ENCODE assay signal across 9 mouse cellular contexts in the genomic region with DNA sequence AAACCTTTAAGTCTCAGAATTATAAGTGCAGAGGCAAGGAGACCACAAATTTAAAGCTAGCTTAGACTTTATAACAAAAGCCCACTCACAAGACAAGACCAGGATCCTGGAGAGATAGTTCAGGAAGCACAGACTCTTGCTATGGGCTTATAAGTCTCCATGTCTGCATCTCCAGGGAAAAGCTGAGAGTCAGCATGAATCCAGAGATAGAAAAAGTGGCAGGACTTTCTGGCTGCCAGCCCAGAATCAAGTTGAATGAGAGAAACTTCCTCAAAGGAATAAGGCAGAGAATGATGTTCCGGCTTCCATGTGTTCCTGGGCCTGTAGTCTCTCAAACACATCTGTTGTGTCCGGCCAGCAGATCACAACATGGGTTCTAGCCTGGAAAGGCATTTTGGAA.
DNase-seq lines count a peak whose midpoint lies in the region; ATAC-seq and TF ChIP-seq lines count a peak whose summit lies in the region.
"Had no signal": no experiment of that assay in that cellular context is flagged by ENCODE, and none has a peak within 500 bp of the region (broad histone marks: within the 10 kb centered on the region; RNA-seq: fewer than 3 reads in every experiment).

No protein-coding gene starts in this region.

- H3K27me3 ChIP-seq in liver, postnatal 0 days (ENCODE audit: insufficient read depth, low read length) = no peaks in the 10 kb centered on the region
- H3K27me3 ChIP-seq in liver, embryonic 12.5 days (replicated peaks) = no peaks in the 10 kb centered on the region
- H3K27me3 ChIP-seq: liver, embryonic 13.5 days had no signal

- ATAC-seq in cerebellum, adult (ENCODE audit: insufficient number of reproducible peaks, low FRiP score, low TSS enrichment) = no peak
- no peak for ATAC-seq in liver, postnatal 0 days
- ATAC-seq in liver, embryonic 12.5 days = no peak

- TF ChIP-seq EP300 in liver, postnatal 0 days (IDR thresholded peaks at IDR 0.05; ENCODE audit: low read depth) = no peak

- no peaks in the 10 kb centered on the region for H3K4me1 ChIP-seq in liver, postnatal 0 days (ENCODE audit: insufficient read depth)
- H3K4me1 ChIP-seq in liver, embryonic 12.5 days = no peaks in the 10 kb centered on the region
- H3K4me1 ChIP-seq: liver, embryonic 13.5 days had no signal

- no peak overlapping the region for H3K4me3 ChIP-seq in liver, postnatal 0 days (ENCODE audit: low read depth, low read length)
- no peak overlapping the region for H3K4me3 ChIP-seq in liver, embryonic 12.5 days
- H3K4me3 ChIP-seq: liver, embryonic 13.5 days had no signal

- no peaks in the 10 kb centered on the region for H3K36me3 ChIP-seq in liver, postnatal 0 days (replicated peaks; ENCODE audit: insufficient read depth, low read length)
- no peaks in the 10 kb centered on the region for H3K36me3 ChIP-seq in liver, embryonic 12.5 days
- H3K36me3 ChIP-seq: liver, embryonic 13.5 days had no signal

- no peak for TF ChIP-seq CTCF in liver, postnatal 0 days (IDR thresholded peaks at IDR 0.05; ENCODE audit: low read depth)

- peak; percentile 9 for DNase-seq in cerebellum, postnatal 14 days
- peak; percentile 14 for DNase-seq in liver, postnatal 0 days
- DNase-seq in heart, postnatal 36 days = peak; percentile 43 to 45
- DNase-seq in right cerebral cortex, postnatal 36 days (ENCODE audit: low spot score in 2 of 2) = peak; percentile 30 to 77
- no peak for DNase-seq in spleen, postnatal 4 days (ENCODE audit: low spot score in 2 of 2)
- no peak for DNase-seq in cerebellum, postnatal 36 days
- DNase-seq: liver, embryonic 13.5 days had no signal

- H3K9ac ChIP-seq in liver, postnatal 0 days (replicated peaks) = no peak overlapping the region
- H3K9ac ChIP-seq in liver, embryonic 12.5 days = no peak overlapping the region
- H3K9ac ChIP-seq: liver, embryonic 13.5 days had no signal

- no peak overlapping the region for H3K27ac ChIP-seq in liver, postnatal 0 days (ENCODE audit: low read depth)
- H3K27ac ChIP-seq in liver, embryonic 12.5 days = no peak overlapping the region
- H3K27ac ChIP-seq: liver, embryonic 13.5 days had no signal

- no peaks in the 10 kb centered on the region for H3K9me3 ChIP-seq in liver, postnatal 0 days (ENCODE audit: low read length)
- no peaks in the 10 kb centered on the region for H3K9me3 ChIP-seq in liver, embryonic 12.5 days (replicated peaks)
- H3K9me3 ChIP-seq: liver, embryonic 13.5 days had no signal

- 70% methylated on average over 2 of the region's 2 CpGs for whole genome bisulfite sequencing in liver, postnatal 0 days (ENCODE audit: insufficient replicate concordance)
- 55% methylated on average over 2 of the region's 2 CpGs for WGBS in liver, embryonic 12.5 days (ENCODE audit: insufficient replicate concordance)

- intact Hi-C loops in heart, postnatal 36 days (cut with DNase I) = no loop called here

- no peak overlapping the region for H3K4me2 ChIP-seq in liver, postnatal 0 days (ENCODE audit: low read depth, low read length)
- H3K4me2 ChIP-seq in liver, embryonic 12.5 days = no peak overlapping the region
- H3K4me2 ChIP-seq: liver, embryonic 13.5 days had no signal

Comparison
In these comparisons a context has a peak if more than half of its experiments do, and no peak if none do; other contexts are left out.
1. DNase-seq: peak in cerebellum, postnatal 14 days (2 of 2), liver, postnatal 0 days (single experiment), heart, postnatal 36 days (2 of 2) and right cerebral cortex, postnatal 36 days (2 of 2); none in spleen, postnatal 4 days (0 of 2) and cerebellum, postnatal 36 days (0 of 2).